Mouse (Mus musculus) neural tube, embryonic 12.5 days (tissue): Measurements from ENCODE around the gene Nptxr. TPM values are rescaled to one million over a fixed set of nuclear protein-coding genes. Genes with fewer than 3 reads are reported as not detected.

Experiments
- ATAC-seq: fragments of 200-750 bp; cut with Nextera tagmentation; 2 replicates; pipeline ENCODE4 v1.8.0; 2017; ENCODE audit warnings: low read depth, mild to moderate bottlenecking, moderate TSS enrichment, moderate library complexity; ENCODE audit not compliant: low FRiP score
- H3K27ac ChIP-seq: fragments of 300-500 bp; sonication (generic); 2 replicates; pipeline ENCODE4 v1.5.1; 2016
- H3K27me3 ChIP-seq: fragments of 300-500 bp; sonication (generic); replicated peaks from 2 replicates; pipeline ENCODE4 v1.6.1; 2016; ENCODE audit warnings: mild to moderate bottlenecking
- H3K36me3 ChIP-seq: fragments of 300-500 bp; sonication (generic); 2 replicates; pipeline ENCODE4 v1.6.1; 2016; ENCODE audit warnings: mild to moderate bottlenecking
- H3K4me1 ChIP-seq: fragments of 300-500 bp; sonication (generic); 2 replicates; pipeline ENCODE4 v1.6.1; 2016
- H3K4me2 ChIP-seq: fragments of 300-500 bp; sonication (generic); replicated peaks from 2 replicates; pipeline ENCODE4 v1.6.1; 2016; ENCODE audit warnings: mild to moderate bottlenecking
- H3K4me3 ChIP-seq: fragments of 300-500 bp; sonication (generic); 2 replicates; pipeline ENCODE4 v1.5.1; 2016
- H3K9ac ChIP-seq: fragments of 300-500 bp; sonication (generic); 2 replicates; pipeline ENCODE4 v1.6.1; 2016; ENCODE audit warnings: mild to moderate bottlenecking
- H3K9me3 ChIP-seq: fragments of 300-500 bp; sonication (generic); 2 replicates; pipeline ENCODE4 v1.6.1; 2016; ENCODE audit warnings: mild to moderate bottlenecking
- WGBS: fragments of 180-500 bp; shearing (Covaris S2); methylation state at CpG from one replicate; pipeline ENCODE4 v1.1.7; 2016; 5-methylcytosine and 5-hydroxymethylcytosine counted together
- polyA plus RNA-seq: library from polyadenylated mRNA; unstranded; fragments of >200 nt; fragmentation: Nextera tagmentation; extraction: Ambion mirVana; gene quantifications from 2 replicates; pipeline ENCODE4 v1.2.1, GENCODE M21; 2016

Gene Nptxr
- polyA plus RNA-seq, 1 experiment from 2014 or later, result 13.6 TPM

- no peak overlapping the region for H3K27ac ChIP-seq
- no peak overlapping the region for H3K9ac ChIP-seq
- no peaks in the 10 kb centered on the region for H3K9me3 ChIP-seq
- 98% methylated on average over 3 of the region's 3 CpGs for WGBS
- H3K4me1 ChIP-seq, result peaks cover 6% of the 10 kb centered on the region
- H3K36me3 ChIP-seq, result peaks cover 7% of the 10 kb centered on the region
- H3K4me3 ChIP-seq, result no peak overlapping the region
- no peak for ATAC-seq
- H3K27me3 ChIP-seq, result no peaks in the 10 kb centered on the region
- H3K4me2 ChIP-seq, result no peak overlapping the region
Observed at GRCm38 (mm10) chr15:79757118-79757517, 47.4 kb downstream of the Nptxr start.

GRCm38 (mm10) chr15:79755977-79756625 lies 48.5 kb downstream of the Nptxr start:
- Histone ChIP-seq H3K9me3 (no peaks in the 10 kb centered on the region), H3K9ac (no peak overlapping the region), H3K4me1 (peaks cover 6% of the 10 kb centered on the region), H3K4me2 (no peak overlapping the region), H3K4me3 (no peak overlapping the region), H3K27ac (no peak overlapping the region), H3K36me3 (no peaks in the 10 kb centered on the region), H3K27me3 (no peaks in the 10 kb centered on the region)
- WGBS, result 73% methylated on average over 8 of the region's 8 CpGs
- ATAC-seq, result no peak

GRCm38 (mm10) chr15:79755176-79755575 lies 49.4 kb downstream of the Nptxr start:
- Histone ChIP-seq H3K4me1 (peaks cover 6% of the 10 kb centered on the region), H3K27me3 (no peaks in the 10 kb centered on the region), H3K9ac (no peak overlapping the region), H3K9me3 (no peaks in the 10 kb centered on the region), H3K36me3 (no peaks in the 10 kb centered on the region), H3K4me2 (no peak overlapping the region), H3K27ac (no peak overlapping the region), H3K4me3 (no peak overlapping the region)
- WGBS, result 78% methylated on average over 4 of the region's 4 CpGs
- ATAC-seq, result no peak

- Histone ChIP-seq H3K27me3 (no peaks in the 10 kb centered on the region), H3K4me3 (no peak overlapping the region), H3K27ac (no peak overlapping the region), H3K4me2 (no peak overlapping the region), H3K9me3 (no peaks in the 10 kb centered on the region), H3K4me1 (peaks cover 6% of the 10 kb centered on the region), H3K36me3 (no peaks in the 10 kb centered on the region), H3K9ac (0 out of 2 replicates have a peak overlapping the region, but pooled peaks have one; percentile 3)
- WGBS, result 64% methylated on average over 4 of the region's 4 CpGs
- no peak for ATAC-seq
Observed at GRCm38 (mm10) chr15:79753873-79754272, 50.7 kb downstream of the Nptxr start.

GRCm38 (mm10) chr15:79753420-79753752 lies 51.2 kb downstream of the Nptxr start:
- Histone ChIP-seq H3K9ac (no peak overlapping the region), H3K4me1 (peaks cover 6% of the 10 kb centered on the region), H3K36me3 (no peaks in the 10 kb centered on the region), H3K4me3 (no peak overlapping the region), H3K27ac (no peak overlapping the region), H3K4me2 (no peak overlapping the region), H3K9me3 (no peaks in the 10 kb centered on the region), H3K27me3 (no peaks in the 10 kb centered on the region)
- 88% methylated on average over 3 of the region's 3 CpGs for WGBS
- 0 out of 2 replicates have a peak, but pooled peaks have one; percentile 25 for ATAC-seq

- 24% methylated on average over 11 of the region's 11 CpGs for WGBS
- 0 out of 2 replicates have a peak, but pooled peaks have one; percentile 50 for ATAC-seq
- no peaks in the 10 kb centered on the region for H3K9me3 ChIP-seq
- no peak overlapping the region for H3K9ac ChIP-seq
- no peak overlapping the region for H3K4me3 ChIP-seq
- no peak overlapping the region for H3K4me2 ChIP-seq
- H3K27me3 ChIP-seq, result no peaks in the 10 kb centered on the region
- H3K4me1 ChIP-seq, result peaks cover 6% of the 10 kb centered on the region
- no peak overlapping the region for H3K27ac ChIP-seq
- H3K36me3 ChIP-seq, result no peaks in the 10 kb centered on the region
Observed at GRCm38 (mm10) chr15:79752742-79753419, 51.7 kb downstream of the Nptxr start.

GRCm38 (mm10) chr15:79751772-79752171 lies 52.8 kb downstream of the Nptxr start:
- Histone ChIP-seq H3K27me3 (no peaks in the 10 kb centered on the region), H3K4me1 (peaks cover 6% of the 10 kb centered on the region), H3K27ac (no peak overlapping the region), H3K9ac (0 out of 2 replicates have a peak overlapping the region, but pooled peaks have one; percentile 9), H3K36me3 (no peaks in the 10 kb centered on the region), H3K9me3 (no peaks in the 10 kb centered on the region), H3K4me3 (no peak overlapping the region), H3K4me2 (no peak overlapping the region)
- ATAC-seq, result no peak
- 87% methylated on average over 17 of the region's 17 CpGs for WGBS

- Histone ChIP-seq H3K27me3 (no peaks in the 10 kb centered on the region), H3K4me1 (no peaks in the 10 kb centered on the region; the same call in 1 of the 2 replicates), H3K9ac (no peak overlapping the region), H3K27ac (no peak overlapping the region), H3K9me3 (no peaks in the 10 kb centered on the region), H3K36me3 (no peaks in the 10 kb centered on the region), H3K4me2 (no peak overlapping the region), H3K4me3 (no peak overlapping the region)
- no peak for ATAC-seq
- 92% methylated on average over 8 of the region's 8 CpGs for WGBS
Observed at GRCm38 (mm10) chr15:79750266-79750665, 54.3 kb downstream of the Nptxr start.

- no peak overlapping the region for H3K9ac ChIP-seq
- H3K27me3 ChIP-seq, result no peaks in the 10 kb centered on the region
- no peaks in the 10 kb centered on the region for H3K9me3 ChIP-seq
- H3K36me3 ChIP-seq, result no peaks in the 10 kb centered on the region
- H3K27ac ChIP-seq, result no peak overlapping the region
- no peaks in the 10 kb centered on the region; the same call in 1 of the 2 replicates for H3K4me1 ChIP-seq
- H3K4me2 ChIP-seq, result no peak overlapping the region
- H3K4me3 ChIP-seq, result no peak overlapping the region
- 94% methylated on average over 7 of the region's 7 CpGs for WGBS
- no peak for ATAC-seq
Observed at GRCm38 (mm10) chr15:79749162-79749561, 55.4 kb downstream of the Nptxr start.

- WGBS, result 65% methylated on average over 11 of the region's 11 CpGs
- H3K36me3 ChIP-seq, result no peaks in the 10 kb centered on the region
- no peak for ATAC-seq
Observed at GRCm38 (mm10) chr15:79747998-79748397, 56.6 kb downstream of the Nptxr start.

GRCm38 (mm10) chr15:79745883-79746282 lies 58.7 kb downstream of the Nptxr start:
- no peak overlapping the region for H3K4me3 ChIP-seq
- WGBS, result 91% methylated on average over 5 of the region's 5 CpGs
- H3K9me3 ChIP-seq, result no peaks in the 10 kb centered on the region
- no peak for ATAC-seq
- H3K4me1 ChIP-seq, result peaks cover 11% of the 10 kb centered on the region
- H3K4me2 ChIP-seq, result no peak overlapping the region
- no peak overlapping the region for H3K27ac ChIP-seq
- H3K36me3 ChIP-seq, result no peaks in the 10 kb centered on the region
- no peaks in the 10 kb centered on the region for H3K27me3 ChIP-seq
- no peak overlapping the region for H3K9ac ChIP-seq

More at GRCm38 (mm10) chr15:79747998-79748397, 56.6 kb downstream of the Nptxr start:
- Histone ChIP-seq H3K9ac (no peak overlapping the region), H3K4me2 (no peak overlapping the region), H3K27ac (no peak overlapping the region), H3K4me3 (no peak overlapping the region), H3K4me1 (0 out of 2 replicates have a peak, but pooled peaks cover 3% of the 10 kb centered on the region), H3K27me3 (no peaks in the 10 kb centered on the region), H3K9me3 (no peaks in the 10 kb centered on the region)

GRCm38 (mm10) chr15:79745312-79745711 lies 59.3 kb downstream of the Nptxr start:
- Histone ChIP-seq H3K4me2 (no peak overlapping the region), H3K27ac (no peak overlapping the region), H3K27me3 (no peaks in the 10 kb centered on the region), H3K36me3 (no peaks in the 10 kb centered on the region), H3K9ac (no peak overlapping the region), H3K4me3 (no peak overlapping the region), H3K9me3 (no peaks in the 10 kb centered on the region), H3K4me1 (peaks cover 17% of the 10 kb centered on the region)
- ATAC-seq, result no peak
- 91% methylated on average over 10 of the region's 10 CpGs for WGBS
